Mouse (Mus musculus): ENCODE data around the gene Nub1. TPM values are rescaled to one million over a fixed set of nuclear protein-coding genes. Genes with fewer than 3 reads are reported as not detected.

Nub1 gene
- total and polyA plus RNA-seq, 2 experiments from 2014 or later, result 61.0 to 88.6 TPM

DNA sequence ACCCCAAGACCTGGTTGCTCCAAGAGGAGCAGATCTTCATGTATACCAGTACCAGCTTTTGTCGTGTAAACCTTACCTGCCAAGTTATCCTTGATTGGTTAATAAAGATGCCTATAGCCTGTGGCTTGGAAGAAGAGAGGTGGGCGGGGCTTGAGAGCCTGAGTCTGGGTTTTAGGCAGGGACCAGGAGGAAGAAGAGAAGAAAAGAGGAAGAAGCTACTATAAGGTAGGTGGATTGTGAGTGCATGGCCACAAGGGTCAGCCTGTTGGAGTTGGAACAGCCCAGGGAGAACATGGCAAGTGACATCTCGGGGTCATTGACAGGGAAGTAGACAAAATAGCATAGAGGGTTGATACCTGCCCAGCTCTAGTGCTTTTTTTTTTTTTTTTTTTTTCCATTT, 34.5 kb downstream of the Nub1 start:
- H3K27ac ChIP-seq (ENCODE audit: low read depth, low read length), result no peak overlapping the region
- 79% methylated on average over 3 of the region's 3 CpGs for WGBS

DNA sequence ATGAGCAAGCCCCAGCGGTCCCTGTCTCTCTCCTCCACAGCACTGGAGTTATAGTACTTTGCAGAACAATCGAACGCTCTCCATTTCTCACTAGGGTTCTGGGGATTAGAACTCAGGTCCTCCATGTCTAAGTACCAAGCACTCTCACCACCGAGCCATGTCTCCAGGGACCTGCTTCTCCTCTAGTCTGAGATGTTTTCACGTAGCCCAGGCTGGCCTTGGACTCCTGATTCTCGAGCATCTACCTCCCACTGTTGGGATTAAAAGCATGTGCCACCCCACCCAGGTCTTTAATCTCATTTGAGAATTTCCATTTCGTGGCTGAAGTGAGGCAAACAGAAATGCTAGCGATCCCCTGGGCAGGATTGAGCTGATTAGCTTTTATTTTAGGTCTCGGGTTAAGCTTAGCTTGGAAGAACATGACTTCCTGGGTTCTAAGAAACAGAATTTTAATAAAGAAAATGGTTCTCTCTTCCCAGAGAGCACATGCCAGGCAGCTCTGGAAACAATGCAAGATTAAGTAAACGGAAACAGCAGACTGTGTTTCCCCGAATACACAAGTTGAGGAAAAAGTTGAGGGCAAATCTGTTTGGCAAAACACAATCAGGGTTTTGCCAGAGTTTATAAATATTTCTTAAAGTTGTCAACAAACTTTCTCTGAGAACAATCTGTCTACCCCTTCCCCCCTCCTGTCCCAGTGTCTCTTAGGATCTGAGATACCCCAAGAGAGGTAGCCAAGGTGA, 38.4 kb downstream of the Nub1 start:
- H3K9ac ChIP-seq, result no peak overlapping the region

More for the DNA sequence above, 34.5 kb downstream of the Nub1 start:
- DNase-seq (no peak), ATAC-seq (no peak)
- TF ChIP-seq CTCF (IDR thresholded peaks at IDR 0.05; ENCODE audit: low read depth), result no peak
- Histone ChIP-seq H3K4me2 (ENCODE audit: low read depth) (no peak overlapping the region), H3K4me3 (ENCODE audit: low read depth, low read length) (no peak overlapping the region), H3K27me3 (ENCODE audit: insufficient read depth, low read length) (no peaks in the 10 kb centered on the region), H3K36me3 (ENCODE audit: insufficient read depth) (no peaks in the 10 kb centered on the region), H3K9ac (no peak overlapping the region), H3K4me1 (ENCODE audit: insufficient read depth) (no peaks in the 10 kb centered on the region), H3K9me3 (ENCODE audit: low read length) (no peaks in the 10 kb centered on the region)

DNA sequence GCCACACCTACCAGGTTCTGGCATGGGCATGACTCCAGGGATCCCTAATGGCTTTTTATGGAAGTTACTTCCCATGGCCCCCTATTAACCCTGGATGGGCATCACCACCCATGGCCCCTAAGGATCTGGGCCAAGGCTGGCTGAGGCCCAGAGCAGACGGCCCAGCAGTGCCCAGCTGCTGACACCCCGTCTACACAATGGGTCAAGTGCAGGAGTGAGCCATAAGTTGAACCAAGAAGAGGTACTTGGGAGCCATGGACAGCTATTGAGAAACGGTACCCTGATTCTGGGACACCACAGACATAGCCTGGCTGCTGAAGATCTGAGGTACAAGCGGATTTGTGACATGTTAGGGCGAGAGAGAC, 38.9 kb downstream of the Nub1 start:
- TF ChIP-seq CTCF (IDR thresholded peaks at IDR 0.05; ENCODE audit: low read depth), result no peak
- Histone ChIP-seq H3K27ac (ENCODE audit: low read depth, low read length) (no peak overlapping the region), H3K4me3 (ENCODE audit: low read depth, low read length) (no peak overlapping the region), H3K9me3 (ENCODE audit: low read length) (no peaks in the 10 kb centered on the region), H3K36me3 (ENCODE audit: insufficient read depth) (no peaks in the 10 kb centered on the region), H3K4me1 (ENCODE audit: insufficient read depth) (no peaks in the 10 kb centered on the region), H3K9ac (no peak overlapping the region), H3K27me3 (ENCODE audit: insufficient read depth, low read length) (peaks cover 2% of the 10 kb centered on the region; the same call in 1 of the 2 replicates), H3K4me2 (ENCODE audit: low read depth) (no peak overlapping the region)
- WGBS, result 68% methylated on average over 5 of the region's 5 CpGs
- DNase-seq, result no peak
- ATAC-seq, result no peak

More for the DNA sequence above, 38.4 kb downstream of the Nub1 start:
- WGBS, result 57% methylated on average over 11 of the region's 11 CpGs
- H3K4me2 ChIP-seq (ENCODE audit: low read depth), result no peak overlapping the region
- DNase-seq (peak; percentile 30), ATAC-seq (no peak)
- H3K4me1 ChIP-seq (ENCODE audit: insufficient read depth), result no peaks in the 10 kb centered on the region
- no peaks in the 10 kb centered on the region for H3K9me3 ChIP-seq (ENCODE audit: low read length)
- H3K4me3 ChIP-seq (ENCODE audit: low read depth, low read length), result no peak overlapping the region
- H3K36me3 ChIP-seq (ENCODE audit: insufficient read depth), result no peaks in the 10 kb centered on the region
- H3K27ac ChIP-seq (ENCODE audit: low read depth, low read length), result no peak overlapping the region
- no peaks in the 10 kb centered on the region for H3K27me3 ChIP-seq (ENCODE audit: insufficient read depth, low read length)
- TF ChIP-seq CTCF (IDR thresholded peaks at IDR 0.05; ENCODE audit: low read depth), result no peak

DNA sequence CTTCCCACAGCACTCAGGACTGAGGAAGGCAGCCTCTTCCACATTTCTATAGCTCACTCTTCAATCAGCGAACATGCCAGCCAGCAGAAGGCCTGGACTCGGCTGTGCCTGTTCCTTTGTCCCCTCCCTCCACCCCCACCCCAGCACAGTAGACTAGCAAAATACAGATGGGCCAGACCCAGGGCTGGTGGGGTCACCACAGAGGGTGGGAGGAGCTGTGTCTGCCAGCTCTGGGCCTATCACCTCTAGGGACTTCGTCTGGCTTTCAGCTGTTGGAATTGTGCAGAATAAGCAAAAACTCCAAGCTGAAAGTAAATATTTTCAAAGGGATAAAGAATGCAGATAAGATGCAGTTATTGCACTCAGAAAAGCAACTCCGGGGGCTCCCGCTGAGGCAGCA, 39.5 kb downstream of the Nub1 start:
- WGBS, result 52% methylated on average over 5 of the region's 5 CpGs
- ATAC-seq, result peak; percentile 59
- no peak for TF ChIP-seq CTCF (IDR thresholded peaks at IDR 0.05; ENCODE audit: low read depth)

DNA sequence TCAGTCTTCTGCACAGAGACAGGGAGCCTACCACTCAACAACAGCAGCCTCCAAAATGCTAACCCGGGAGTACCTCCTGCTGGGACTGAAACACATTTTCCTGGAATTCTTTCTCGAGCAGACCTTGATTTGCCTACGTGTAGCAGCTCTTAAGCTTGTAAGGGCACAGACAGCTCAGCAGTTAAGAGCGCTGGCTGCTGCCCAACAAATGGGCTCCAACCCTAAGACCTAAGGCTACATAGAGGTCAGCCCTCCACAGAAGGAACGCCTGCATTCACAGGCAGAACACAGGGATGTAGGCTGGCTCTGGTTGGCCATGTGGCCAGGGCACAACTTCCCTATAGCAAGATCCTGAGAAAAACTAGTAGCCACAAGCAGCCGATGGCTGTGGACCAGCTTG, 40.6 kb downstream of the Nub1 start:
- no peak for DNase-seq
- peaks cover 19% of the 10 kb centered on the region for H3K27me3 ChIP-seq (ENCODE audit: insufficient read depth, low read length)
- H3K4me3 ChIP-seq (ENCODE audit: low read depth, low read length), result no peak overlapping the region
- no peak overlapping the region for H3K27ac ChIP-seq (ENCODE audit: low read depth, low read length)
- no peak for ATAC-seq
- no peaks in the 10 kb centered on the region for H3K36me3 ChIP-seq (ENCODE audit: insufficient read depth)
- no peaks in the 10 kb centered on the region for H3K4me1 ChIP-seq (ENCODE audit: insufficient read depth)
- H3K9me3 ChIP-seq (ENCODE audit: low read length), result no peaks in the 10 kb centered on the region
- WGBS, result 74% methylated on average over 6 of the region's 6 CpGs
- no peak overlapping the region for H3K4me2 ChIP-seq (ENCODE audit: low read depth)
- no peak overlapping the region for H3K9ac ChIP-seq
- no peak for TF ChIP-seq CTCF (IDR thresholded peaks at IDR 0.05; ENCODE audit: low read depth)

More for the DNA sequence above, 39.5 kb downstream of the Nub1 start:
- Histone ChIP-seq H3K9ac (no peak overlapping the region), H3K9me3 (ENCODE audit: low read length) (no peaks in the 10 kb centered on the region), H3K4me2 (ENCODE audit: low read depth) (no peak overlapping the region), H3K4me3 (ENCODE audit: low read depth, low read length) (no peak overlapping the region), H3K27me3 (ENCODE audit: insufficient read depth, low read length) (peaks cover 8% of the 10 kb centered on the region), H3K27ac (ENCODE audit: low read depth, low read length) (no peak overlapping the region), H3K36me3 (ENCODE audit: insufficient read depth) (no peaks in the 10 kb centered on the region), H3K4me1 (ENCODE audit: insufficient read depth) (no peaks in the 10 kb centered on the region)
- DNase-seq, result no peak

DNA sequence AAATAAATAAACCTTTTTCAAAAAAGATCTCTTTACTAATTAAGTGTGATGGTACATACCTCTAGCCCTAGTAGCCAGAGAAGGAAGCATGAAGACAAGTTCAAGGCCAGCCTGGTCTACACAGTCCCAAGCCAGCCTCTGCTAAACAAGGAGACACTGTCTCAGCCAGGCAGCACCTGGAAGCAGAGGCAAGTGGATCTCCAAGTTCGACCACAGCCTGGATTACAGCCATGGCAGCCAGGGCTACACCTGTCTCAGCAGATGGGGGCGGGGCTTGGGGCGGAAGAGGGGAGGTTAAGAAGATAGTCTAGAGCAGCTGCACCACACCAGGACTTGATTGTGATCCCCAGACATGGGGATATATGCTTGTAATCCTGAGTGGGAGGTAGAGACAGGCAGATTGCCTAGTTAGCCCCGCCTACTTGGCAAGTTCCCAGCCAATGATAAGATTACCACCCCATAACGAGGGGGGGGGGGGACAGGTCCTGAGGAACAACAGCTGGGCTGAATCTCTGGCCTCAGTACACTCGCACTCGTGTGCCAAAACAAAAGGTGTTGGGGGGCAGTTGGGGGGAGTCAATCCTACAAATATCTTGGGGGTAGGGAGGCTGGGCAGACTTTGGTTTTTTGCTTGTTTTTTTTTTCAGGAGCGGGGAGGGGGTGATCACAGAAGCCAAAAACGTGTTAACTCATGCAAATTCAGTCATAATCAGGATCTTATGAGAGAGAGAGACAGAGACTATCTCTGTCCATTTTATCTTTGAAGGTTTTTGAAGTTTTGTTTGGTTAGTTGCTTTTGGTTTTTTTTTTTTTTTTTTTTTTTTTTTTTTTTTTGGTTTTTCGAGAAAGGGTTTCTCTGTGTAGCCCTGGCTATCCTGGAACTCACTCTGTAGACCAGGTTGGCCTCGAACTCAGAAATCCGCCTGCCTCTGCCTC, 41.8 kb downstream of the Nub1 start:
- no peak for ATAC-seq
- Histone ChIP-seq H3K9ac (no peak overlapping the region), H3K4me1 (ENCODE audit: insufficient read depth) (no peaks in the 10 kb centered on the region), H3K27me3 (ENCODE audit: insufficient read depth, low read length) (peaks cover 24% of the 10 kb centered on the region), H3K27ac (ENCODE audit: low read depth, low read length) (no peak overlapping the region), H3K4me2 (ENCODE audit: low read depth) (no peak overlapping the region), H3K36me3 (ENCODE audit: insufficient read depth) (no peaks in the 10 kb centered on the region), H3K9me3 (ENCODE audit: low read length) (no peaks in the 10 kb centered on the region), H3K4me3 (ENCODE audit: low read depth, low read length) (no peak overlapping the region)
- no peak for DNase-seq
- TF ChIP-seq CTCF (IDR thresholded peaks at IDR 0.05; ENCODE audit: low read depth), result no peak
- WGBS, result 64% methylated on average over 12 of the region's 12 CpGs
